Mouse (Mus musculus): Measurements from ENCODE around the gene Smyd4.

GRCm38 (mm10) chr11:75449695-75450094 lies 101.5 kb downstream of the Smyd4 start:
- TF ChIP-seq CTCF (IDR thresholded peaks at IDR 0.05; ENCODE audit: borderline replicate concordance, insufficient read depth, low read depth, low read length) (no peak), POLR2A (IDR thresholded peaks at IDR 0.05; ENCODE audit: borderline replicate concordance, insufficient read depth, low read length) (no peak)
